Mouse (Mus musculus): ENCODE results near the gene Bin2.

DNA sequence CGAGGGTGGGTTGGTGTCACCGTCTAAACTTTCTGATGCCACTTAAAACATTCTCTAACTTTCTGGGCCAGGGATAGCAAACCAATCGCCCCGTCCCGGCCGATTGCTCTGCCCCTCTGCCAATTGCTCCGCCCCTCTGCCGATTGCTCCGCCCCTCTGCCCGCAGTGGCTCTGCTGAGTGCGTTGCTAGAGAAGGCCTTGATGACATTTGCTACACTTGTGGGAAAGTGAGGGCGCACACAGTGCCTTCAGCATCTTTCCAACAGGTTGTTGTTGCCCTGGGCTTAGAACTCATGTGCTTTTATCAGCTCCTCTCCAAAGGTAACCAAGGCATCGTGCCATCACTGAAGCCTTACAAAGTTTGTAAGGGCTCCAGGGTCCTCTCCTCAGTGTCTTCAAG is 15.9 kb upstream of the Bin2 start:
- TF ChIP-seq CTCF (IDR thresholded peaks at IDR 0.05; ENCODE audit: borderline replicate concordance, extremely low read depth, insufficient read depth, insufficient read length) (no peak), POLR2A (IDR thresholded peaks at IDR 0.05; ENCODE audit: borderline replicate concordance, extremely low read depth, insufficient read depth, insufficient read length, poor library complexity, severe bottlenecking) (no peak)

All from brain, embryonic 14.5 days (tissue).